Mouse (Mus musculus): ENCODE results near the gene Tox2.

Tox2 gene

DNA sequence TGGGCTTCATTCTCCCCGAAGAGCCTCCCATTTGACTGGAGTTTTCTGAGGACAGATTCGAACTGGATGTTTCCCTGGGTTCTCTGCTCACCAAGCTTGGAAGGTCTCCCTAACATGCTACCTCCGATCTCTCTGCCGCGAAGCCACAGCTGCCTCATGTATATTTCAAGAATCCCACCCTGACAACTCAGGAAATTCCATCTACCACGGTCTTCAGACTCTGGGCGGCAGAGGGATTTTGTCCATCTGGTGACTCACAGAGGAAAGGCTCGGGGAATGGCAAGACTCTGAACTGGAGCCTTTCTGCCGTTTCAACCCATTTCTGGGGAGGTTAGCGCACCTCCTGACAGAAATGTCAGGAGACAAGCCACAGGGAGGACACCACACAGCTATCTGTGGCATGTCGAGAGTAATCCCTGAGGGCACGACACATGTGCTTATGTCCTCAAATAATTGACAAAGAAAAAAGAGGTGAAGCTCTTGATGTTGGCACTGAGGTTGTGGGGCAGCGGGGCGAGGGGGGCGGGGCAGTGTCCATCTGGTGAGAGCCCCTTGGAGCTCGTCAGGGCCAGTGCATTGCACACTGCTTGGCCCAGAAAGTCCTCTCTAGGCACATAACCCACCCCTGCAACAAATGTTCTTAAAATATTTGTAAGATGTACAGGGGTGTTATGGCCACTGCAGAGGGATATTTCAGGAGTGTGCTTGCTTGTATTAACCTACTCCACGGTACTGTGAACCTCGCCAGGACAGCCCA lies 162.0 kb downstream of the Tox2 start:
- no peak for DNase-seq (ENCODE audit: low spot score)

DNA sequence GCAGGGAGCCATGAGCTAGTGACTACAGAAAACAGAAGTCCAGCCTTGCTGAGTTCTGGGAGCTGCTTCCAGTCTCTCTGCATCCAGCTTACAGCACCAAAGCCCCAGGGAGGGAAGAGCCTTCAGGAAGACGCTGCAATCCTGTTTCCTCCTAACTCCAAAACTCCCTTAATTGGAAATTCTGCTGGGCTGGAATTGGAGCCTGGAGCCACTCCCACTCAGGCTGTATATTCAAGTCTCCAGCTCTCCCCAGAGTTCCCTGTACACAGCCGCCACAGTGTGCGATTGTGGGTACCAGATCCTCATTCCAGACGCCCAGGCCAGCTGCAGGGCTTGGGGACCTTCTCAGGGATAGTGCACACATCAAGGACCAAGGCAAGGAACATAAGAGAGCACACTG lies 167.2 kb downstream of the Tox2 start:
- no peak for DNase-seq (ENCODE audit: low spot score)

DNA sequence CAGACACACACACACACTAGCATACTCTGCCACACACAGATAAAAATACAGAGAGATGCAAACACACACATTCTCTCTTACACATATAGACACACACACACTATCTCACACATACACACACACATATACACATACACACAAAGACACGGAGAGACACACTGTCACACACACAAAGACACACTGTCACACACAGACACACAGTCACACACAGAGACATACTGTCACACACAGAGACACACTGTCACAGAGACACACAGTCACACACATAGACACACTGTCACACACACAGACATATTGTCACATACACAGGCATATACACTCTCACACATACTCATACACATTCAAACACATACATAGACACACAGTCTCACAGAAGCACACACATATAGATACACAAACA lies 169.7 kb downstream of the Tox2 start:
- no peak for DNase-seq (ENCODE audit: low spot score)

Data from urinary bladder, postnatal 10 days (tissue).